In genomic region chr2:172103881-172104655, GRCm38 (mm10) we compare ENCODE assay signal across 11 mouse cellular contexts.
DNase-seq lines count a peak whose midpoint lies in the region; TF ChIP-seq lines count a peak whose summit lies in the region.
"Had no signal": no experiment of that assay in that cellular context is flagged by ENCODE, and none has a peak within 500 bp of the region (broad histone marks: within the 10 kb centered on the region; RNA-seq: fewer than 3 reads in every experiment).

No protein-coding gene starts in this region.

- no peak for TF ChIP-seq CTCF in layer of hippocampus, adult 2 months (conservative IDR thresholded peaks at IDR 0.05)

- no peak overlapping the region for H3K4me3 ChIP-seq in layer of hippocampus, adult 2 months
- H3K4me3 ChIP-seq: limb, embryonic 15.5 days; lung, embryonic 15.5 days had no signal

- DNase-seq in frontal cortex, adult 2 months (ENCODE audit: extremely low spot score in 1 of 2, low spot score in 1 of 2) = peak; percentile 18 to 59
- no peak for DNase-seq in frontal cortex, postnatal 14 days (ENCODE audit: low spot score in 2 of 2)
- DNase-seq in testis, postnatal 10 days (ENCODE audit: low spot score) = peak; percentile 21
- no peak for DNase-seq in testis, postnatal 14 days (ENCODE audit: low spot score)
- peak; percentile 6 to 13 for DNase-seq in kidney, postnatal 4 days
- DNase-seq in telencephalon, adult 2 months (ENCODE audit: low read depth, low spot score) = peak; percentile 24
- no peak for DNase-seq in layer of hippocampus, adult 2 months (ENCODE audit: low spot score in 2 of 2)
- DNase-seq in heart, adult 8-10 months (ENCODE audit: low spot score) = no peak
- DNase-seq: gastrocnemius, postnatal 36 days had no signal

- no peak overlapping the region for H3K27ac ChIP-seq in layer of hippocampus, adult 2 months
- H3K27ac ChIP-seq: limb, embryonic 15.5 days; lung, embryonic 15.5 days had no signal

Comparison
In these comparisons a context has a peak if more than half of its experiments do, and no peak if none do; other contexts are left out.
1. DNase-seq: peak in frontal cortex, adult 2 months (2 of 2), testis, postnatal 10 days (single experiment), kidney, postnatal 4 days (2 of 2) and telencephalon, adult 2 months (single experiment); none in frontal cortex, postnatal 14 days (0 of 2), testis, postnatal 14 days (single experiment), layer of hippocampus, adult 2 months (0 of 2) and heart, adult 8-10 months (single experiment).